Mouse (Mus musculus) thymus, postnatal 25 days (tissue): ENCODE data around the gene Elmsan1.

Source experiments
- DNase-seq: peaks from one replicate; pipeline ENCODE4 v3.0.0; 2022

The Elmsan1 gene

DNA sequence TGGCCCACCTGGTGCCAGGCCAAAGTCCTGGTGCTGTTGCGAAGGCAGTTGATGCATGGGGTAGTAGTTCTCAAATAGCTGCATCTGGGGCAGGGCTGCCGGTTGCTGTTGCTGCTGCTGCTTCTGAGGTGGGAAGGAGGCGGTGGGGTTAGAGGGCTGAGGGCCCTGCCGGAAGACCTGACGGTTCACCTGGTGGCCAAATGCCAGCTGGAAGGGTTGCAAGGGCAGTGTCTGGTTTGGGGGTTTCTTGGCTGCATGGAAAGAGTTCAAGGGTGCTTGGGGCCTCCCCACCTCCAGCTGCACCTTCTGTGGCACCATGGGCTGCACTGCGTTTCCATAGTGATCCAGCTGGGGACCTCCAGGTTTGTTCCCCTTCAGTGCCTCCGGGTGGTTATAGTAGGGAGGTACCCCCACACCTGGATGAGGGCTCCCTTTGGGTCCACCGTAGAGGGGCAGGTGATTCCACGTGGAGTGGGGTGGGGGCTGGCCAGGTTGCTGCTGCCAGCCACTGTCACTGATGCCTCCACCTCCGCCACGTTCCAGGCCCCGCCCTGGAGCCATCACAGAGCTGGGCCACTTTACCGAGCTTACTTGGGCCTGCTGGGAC, 45.3 kb downstream of the Elmsan1 start:
- no peak for DNase-seq

DNA sequence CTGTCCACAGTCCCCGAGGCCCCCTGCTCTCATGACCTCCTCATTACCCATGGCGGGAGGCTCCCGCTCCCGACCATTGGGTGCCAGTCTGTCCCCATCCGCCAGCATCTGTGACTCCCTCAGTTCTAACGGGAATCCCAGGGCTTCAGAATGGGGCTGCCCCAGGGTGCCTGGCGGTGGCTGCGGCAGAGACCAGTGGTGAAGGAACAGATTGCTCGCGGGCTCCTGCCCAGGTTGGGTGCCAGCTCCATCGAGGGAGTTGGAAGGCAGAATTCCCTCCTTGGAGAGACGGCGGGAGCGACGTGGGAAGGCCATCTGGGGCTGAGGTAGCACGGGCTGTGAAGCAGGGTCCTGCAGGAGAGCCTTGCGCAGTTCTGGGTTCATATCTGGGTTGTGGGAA, 45.8 kb downstream of the Elmsan1 start:
- no peak for DNase-seq

- DNase-seq, result no peak
Measured at GRCm38 (mm10) chr12:84172216-84172615, 46.5 kb downstream of the Elmsan1 start.

DNA sequence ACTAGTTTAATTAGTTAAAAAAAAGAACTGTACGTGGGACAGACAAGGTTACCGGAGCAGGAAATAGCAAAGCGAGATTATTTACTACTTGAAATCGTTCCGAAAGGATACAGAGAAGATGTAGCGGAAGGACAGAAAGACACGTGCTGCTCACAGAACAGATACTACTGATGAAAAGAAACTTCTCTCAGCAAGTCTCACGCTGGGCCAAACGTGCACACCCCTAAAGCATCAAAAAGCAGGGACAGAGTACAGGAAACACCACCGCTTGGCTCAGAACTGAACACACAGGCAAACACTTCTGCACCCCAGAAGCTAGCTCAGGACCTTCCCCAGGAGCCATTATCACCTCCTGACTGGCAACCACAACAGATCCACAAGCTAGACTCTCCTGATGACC, 48.1 kb downstream of the Elmsan1 start:
- no peak for DNase-seq

DNA sequence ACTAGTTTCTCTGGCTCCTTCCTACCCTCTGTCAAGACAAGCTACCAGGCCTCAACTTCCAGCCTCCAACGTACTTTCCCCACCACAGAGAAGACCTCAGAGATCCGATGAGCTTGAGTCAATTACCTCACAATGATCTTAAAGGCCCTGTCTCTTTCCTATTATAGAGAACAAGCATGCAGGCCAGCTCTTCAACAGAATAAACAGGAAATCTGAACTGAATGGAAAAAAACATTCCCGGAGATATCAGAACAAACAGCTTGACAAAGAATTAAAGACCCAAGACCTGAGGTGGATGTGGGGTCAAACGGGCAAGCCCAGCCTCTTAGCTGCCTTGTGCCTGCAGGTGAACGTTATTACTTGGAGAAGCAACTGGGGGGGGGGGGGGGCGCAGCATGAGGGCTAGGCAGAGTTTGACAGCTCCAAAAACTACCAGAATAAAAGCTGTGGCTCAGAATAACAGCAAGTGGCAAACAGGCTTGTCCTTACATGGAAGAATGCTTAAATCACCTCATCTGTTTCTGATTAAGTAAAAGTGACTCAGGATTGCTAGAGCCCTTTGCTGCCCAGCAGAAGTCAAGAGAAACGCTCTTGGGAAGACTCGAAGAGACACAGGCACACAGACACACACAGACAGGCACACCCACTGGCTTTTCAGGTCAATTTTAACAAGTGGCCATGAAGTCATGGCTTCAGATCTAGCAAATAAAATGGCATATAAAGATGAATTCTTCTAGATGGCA, 52.9 kb downstream of the Elmsan1 start:
- DNase-seq, result no peak

- no peak for DNase-seq
Measured at GRCm38 (mm10) chr12:84163586-84164110, 55.0 kb downstream of the Elmsan1 start.

DNA sequence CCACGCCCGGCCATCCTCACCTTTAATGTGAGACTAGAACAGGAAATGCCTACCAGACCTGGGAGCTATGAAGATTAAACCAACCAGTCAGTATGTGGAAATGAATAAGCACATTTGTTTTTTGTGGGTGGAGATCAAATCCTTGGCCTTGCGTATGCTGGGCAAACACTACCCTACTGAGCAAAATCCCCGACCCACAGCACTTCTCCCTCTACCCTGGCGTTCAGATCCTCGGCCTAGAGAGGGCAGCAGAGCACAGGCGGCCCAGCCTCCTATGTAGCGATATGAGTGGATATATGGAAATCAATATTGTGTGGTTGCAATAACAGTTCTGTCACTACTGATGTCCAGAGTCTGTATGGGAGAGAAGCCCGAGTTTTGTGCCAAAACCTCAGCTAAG, 55.5 kb downstream of the Elmsan1 start:
- DNase-seq, result peak; percentile 64

DNA sequence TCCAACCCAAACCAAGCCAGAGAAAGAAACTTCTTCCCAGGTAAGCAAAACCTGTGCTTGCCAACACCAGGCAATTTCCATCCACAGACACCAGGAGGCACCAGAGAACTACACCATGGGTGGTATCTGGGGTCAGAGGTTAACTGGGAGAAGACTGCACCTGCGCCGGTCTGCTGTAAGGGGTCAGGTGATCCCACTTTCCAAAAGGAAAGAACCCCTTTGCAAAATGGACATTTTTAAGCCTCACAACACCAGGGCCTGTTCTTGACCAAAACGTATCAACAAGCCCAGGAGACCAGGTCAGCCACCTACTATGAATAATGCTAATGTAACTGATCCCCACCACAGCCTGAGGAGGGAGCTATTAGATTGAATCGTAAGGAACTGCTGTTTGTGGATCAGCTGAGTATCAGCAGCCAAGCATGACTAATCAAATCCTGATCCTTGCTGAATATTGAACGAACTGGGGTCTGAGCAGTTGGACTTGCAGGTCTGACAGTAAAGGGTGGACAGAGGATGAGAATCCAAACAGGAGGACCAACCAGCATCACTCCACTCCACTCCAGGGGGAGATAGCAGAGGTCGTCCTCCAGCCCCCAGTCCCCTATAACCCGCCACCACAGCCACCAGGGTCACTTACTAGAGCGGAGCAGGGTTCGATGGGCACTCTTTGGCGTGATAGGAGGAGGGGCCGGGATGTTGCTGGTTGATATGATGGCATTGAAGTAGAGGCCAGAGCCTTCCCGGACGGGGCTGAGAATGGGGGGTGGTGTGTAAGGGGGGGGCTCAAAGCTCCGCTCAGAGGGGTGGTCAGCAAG, 56.9 kb downstream of the Elmsan1 start:
- DNase-seq, result peak; percentile 62

DNA sequence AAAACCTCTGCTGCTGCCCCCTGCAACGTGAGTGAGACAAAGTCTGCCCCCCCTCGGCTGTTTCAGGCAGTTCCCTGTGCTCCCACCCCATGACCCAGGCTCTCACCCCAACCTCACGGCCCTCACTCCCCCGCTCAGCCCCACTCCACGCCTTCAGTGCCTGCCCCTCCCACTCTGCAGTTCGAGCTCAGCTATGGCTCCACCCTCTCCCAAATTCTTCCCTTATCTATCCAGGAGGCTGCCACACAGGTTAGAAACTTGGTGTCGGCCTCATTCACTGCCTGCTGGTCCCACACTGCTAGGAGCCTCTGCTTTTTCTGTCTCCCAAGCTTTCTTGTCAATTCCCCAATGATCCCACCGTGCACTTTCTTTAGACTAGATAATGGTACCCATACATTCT, 57.6 kb downstream of the Elmsan1 start:
- DNase-seq, result no peak

DNA sequence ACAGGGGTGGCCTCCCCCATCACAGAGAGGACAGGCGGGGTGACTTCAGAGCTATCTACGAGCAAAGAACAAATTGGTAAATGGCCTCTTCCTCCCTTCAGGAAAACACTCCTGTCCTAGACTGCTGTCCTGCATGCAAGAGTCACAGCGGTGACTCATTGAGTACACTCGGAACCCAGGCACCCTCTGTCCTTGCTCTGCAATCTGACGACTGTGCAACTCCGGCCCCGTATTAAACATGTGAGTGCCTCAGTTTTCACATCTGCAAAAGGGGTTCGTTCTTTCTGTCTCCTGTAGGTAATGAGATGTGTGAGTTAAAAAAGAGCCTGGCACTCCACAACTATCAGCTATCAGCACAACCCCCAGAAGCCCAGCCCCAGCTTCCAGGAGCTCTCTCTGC, 58.2 kb downstream of the Elmsan1 start:
- no peak for DNase-seq

DNA sequence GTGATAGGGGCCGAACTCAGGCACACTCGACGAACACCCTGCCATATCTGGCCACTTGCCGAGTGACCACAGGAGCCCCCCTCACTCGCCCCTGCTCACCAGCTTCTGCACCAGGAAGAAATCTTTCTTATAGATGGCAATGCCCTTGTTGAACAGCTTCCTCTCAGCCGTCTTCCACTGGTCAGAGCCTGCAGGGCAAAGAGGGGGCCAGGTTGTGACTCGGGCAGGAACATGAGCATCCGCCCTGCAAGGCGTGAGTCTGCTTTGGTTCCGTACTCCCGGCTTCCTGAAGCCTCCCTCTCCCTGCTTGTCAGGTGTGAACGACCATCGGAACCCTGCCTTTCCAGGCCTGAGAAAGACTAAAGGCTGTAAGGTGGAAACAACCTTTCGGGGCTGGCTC, 60.5 kb downstream of the Elmsan1 start:
- no peak for DNase-seq

- no peak for DNase-seq
Measured at GRCm38 (mm10) chr12:84156210-84156609, 62.5 kb downstream of the Elmsan1 start.

DNA sequence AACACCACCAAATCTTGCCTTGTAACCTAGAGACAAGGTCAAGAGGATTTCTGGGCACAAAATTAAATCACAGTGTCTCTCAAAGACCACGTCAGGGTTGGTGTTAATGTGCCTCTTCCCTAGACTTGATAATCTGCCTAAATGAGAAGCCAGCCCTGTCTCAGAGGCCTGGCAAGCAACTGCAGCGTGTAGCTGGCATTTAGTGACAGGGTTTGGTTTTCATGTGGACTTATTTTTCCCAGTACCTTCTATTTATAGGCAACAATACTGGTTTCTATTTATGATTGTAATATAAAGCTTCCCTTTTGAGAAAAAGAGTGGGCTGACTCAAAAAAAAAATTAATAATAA, 63.2 kb downstream of the Elmsan1 start:
- no peak for DNase-seq

GRCm38 (mm10) chr12:84154786-84155522, 63.7 kb downstream of the Elmsan1 start:
- DNase-seq, result no peak

DNA sequence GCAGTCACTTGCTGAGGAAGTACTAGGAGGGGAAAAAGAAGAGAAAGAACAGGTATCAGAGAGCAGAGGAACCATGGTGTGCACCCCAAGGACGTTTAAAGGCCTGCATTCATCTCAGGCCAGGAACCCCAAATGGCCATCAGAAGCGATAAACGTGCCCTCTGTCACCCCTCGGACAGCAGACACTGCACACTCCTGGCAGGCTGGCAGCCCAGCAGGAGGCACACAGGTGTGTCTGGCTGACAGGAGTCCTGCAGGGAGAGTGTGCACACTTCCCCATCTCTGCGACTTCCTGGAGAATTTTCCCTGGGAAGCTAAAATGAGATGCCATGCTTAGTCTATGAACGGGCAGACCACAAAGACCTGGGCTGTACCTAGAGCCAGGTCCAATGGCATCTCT, 65.3 kb downstream of the Elmsan1 start:
- no peak for DNase-seq

- DNase-seq, result no peak
Measured at GRCm38 (mm10) chr12:84152352-84153190, 66.1 kb downstream of the Elmsan1 start.

- no peak for DNase-seq
Measured at GRCm38 (mm10) chr12:84151911-84152310, 66.8 kb downstream of the Elmsan1 start.

DNA sequence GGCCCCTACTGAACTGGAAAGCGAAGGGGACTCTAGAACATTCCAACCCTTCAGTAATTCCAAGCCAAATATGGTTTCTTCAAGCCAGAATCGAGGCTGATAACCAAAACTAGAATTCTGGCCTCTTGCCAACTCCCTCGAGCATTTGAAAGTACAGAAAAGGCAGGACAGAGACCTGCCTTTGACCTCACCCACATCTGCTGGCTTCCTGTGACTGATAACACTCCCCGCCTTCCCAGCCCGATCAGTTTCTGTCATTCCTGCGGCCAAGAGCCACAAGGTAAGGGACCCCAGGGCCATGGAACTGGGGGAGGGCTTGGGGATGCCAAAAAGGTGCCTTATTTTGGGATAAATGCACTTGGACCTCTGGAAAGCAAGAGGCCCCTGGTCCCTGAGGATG, 67.7 kb downstream of the Elmsan1 start:
- DNase-seq, result no peak

- DNase-seq, result no peak
Measured at GRCm38 (mm10) chr12:84149971-84150370, 68.7 kb downstream of the Elmsan1 start.

GRCm38 (mm10) chr12:84148622-84149012, 70.1 kb downstream of the Elmsan1 start:
- DNase-seq, result no peak

- peak; percentile 61 for DNase-seq
Measured at GRCm38 (mm10) chr12:84147954-84148621, 70.6 kb downstream of the Elmsan1 start, which contains the start of gene Pnma1. Gene Pnma1 (minus strand): TSS chr12:84148489.
